Mouse (Mus musculus) frontal cortex, adult 2 months (tissue): ENCODE data around the gene Shb. TPM values are rescaled to one million over a fixed set of nuclear protein-coding genes. Genes with fewer than 3 reads are reported as not detected.

Experiments
- DNase-seq, 2 experiments: peaks; one replicate each; pipeline ENCODE4 v3.0.0; 2022; ENCODE audit warnings: low spot score in 1 of 2; ENCODE audit errors: extremely low spot score in 1 of 2
- polyA plus RNA-seq: library from polyadenylated mRNA; depleted of rRNA; stranded (reverse); fragments of >200 nt; gene quantifications from 2 replicates; pipeline ENCODE4 v1.2.3, GENCODE M21; 2012

The Shb gene
- polyA plus RNA-seq, 1 experiment, result 16.0 TPM

GRCm38 (mm10) chr4:45528355-45529198 lies 3.7 kb downstream of the Shb start:
- DNase-seq, result no peak

GRCm38 (mm10) chr4:45527562-45528354 lies 4.5 kb downstream of the Shb start:
- DNase-seq, result no peak

- DNase-seq, result no peak
Observed at GRCm38 (mm10) chr4:45526846-45527561, 5.3 kb downstream of the Shb start.

- no peak for DNase-seq
Observed at GRCm38 (mm10) chr4:45526175-45526574, 6.1 kb downstream of the Shb start.

- no peak for DNase-seq
Observed at GRCm38 (mm10) chr4:45525541-45525940, 6.7 kb downstream of the Shb start.

- no peak for DNase-seq
Observed at GRCm38 (mm10) chr4:45524602-45525001, 7.7 kb downstream of the Shb start.

- DNase-seq, result no peak
Observed at GRCm38 (mm10) chr4:45523360-45523759, 8.9 kb downstream of the Shb start.

- no peak for DNase-seq
Observed at GRCm38 (mm10) chr4:45522956-45523355, 9.3 kb downstream of the Shb start.

- no peak for DNase-seq
Observed at GRCm38 (mm10) chr4:45522583-45522900, 9.7 kb downstream of the Shb start.

GRCm38 (mm10) chr4:45521705-45522582 lies 10.3 kb downstream of the Shb start:
- no peak for DNase-seq

GRCm38 (mm10) chr4:45520375-45520774 lies 11.9 kb downstream of the Shb start:
- DNase-seq, result no peak

- no peak for DNase-seq
Observed at GRCm38 (mm10) chr4:45517399-45517798, 14.9 kb downstream of the Shb start.

GRCm38 (mm10) chr4:45515894-45516293 lies 16.4 kb downstream of the Shb start:
- no peak for DNase-seq

GRCm38 (mm10) chr4:45514406-45514805 lies 17.9 kb downstream of the Shb start:
- no peak for DNase-seq

GRCm38 (mm10) chr4:45513791-45514293 lies 18.4 kb downstream of the Shb start:
- no peak for DNase-seq

- no peak for DNase-seq
Observed at GRCm38 (mm10) chr4:45513340-45513739, 18.9 kb downstream of the Shb start.

GRCm38 (mm10) chr4:45510163-45510562 lies 22.1 kb downstream of the Shb start:
- no peak for DNase-seq

GRCm38 (mm10) chr4:45509416-45509815 lies 22.9 kb downstream of the Shb start:
- DNase-seq, result no peak

- peak in 1 of 2 experiments; percentile 72 for DNase-seq
Observed at GRCm38 (mm10) chr4:45508469-45508868, 23.8 kb downstream of the Shb start.

GRCm38 (mm10) chr4:45507476-45507875 lies 24.8 kb downstream of the Shb start:
- DNase-seq, result no peak
